Mouse (Mus musculus): Measurements from ENCODE around the gene Cmc4. TPM values are rescaled to one million over a fixed set of nuclear protein-coding genes. Genes with fewer than 3 reads are reported as not detected.

Gene Cmc4
- 1 to 10 TPM; 5.7 to 5.9 TPM for total RNA-seq (2021)
- long read RNA-seq, experiment 1, partial matches to known transcripts, result 0 of 1 reads
- long read RNA-seq, experiment 1, other reads (novel, unspliced or antisense), result 0 of 1 reads
- long read RNA-seq, experiment 2, result 0 reads

- DNase-seq, result peak; percentile 78
Observed at GRCm38 (mm10) chrX:75415936-75416785, at the start of gene Cmc4, which contains the start of the genes Mtcp1 and Brcc3. TSS of gene Cmc4 (minus strand) at chrX:75416584. TSS of gene Mtcp1 (minus strand) at chrX:75416588. TSS of gene Brcc3 (plus strand) at chrX:75416628.

GRCm38 (mm10) chrX:75454597-75454996 is 38.2 kb upstream of the Cmc4 start:
- no peak for DNase-seq

GRCm38 (mm10) chrX:75409711-75410110 is 6.7 kb downstream of the Cmc4 start:
- DNase-seq, result no peak

GRCm38 (mm10) chrX:75403350-75403749 is 13.0 kb downstream of the Cmc4 start:
- DNase-seq, result no peak

- no peak for DNase-seq
Observed at GRCm38 (mm10) chrX:75402668-75403067, 13.7 kb downstream of the Cmc4 start.

GRCm38 (mm10) chrX:75399471-75399870 is 16.9 kb downstream of the Cmc4 start:
- DNase-seq, result no peak

- peak; percentile 72 for DNase-seq
Observed at GRCm38 (mm10) chrX:75382195-75382771, 34.1 kb downstream of the Cmc4 start, which contains the start of the genes Fundc2 and F8. TSS of gene Fundc2 (plus strand) at chrX:75382399. TSS of gene F8 (minus strand) at chrX:75382615.

GRCm38 (mm10) chrX:75381699-75382098 is 34.7 kb downstream of the Cmc4 start:
- DNase-seq, result no peak

GRCm38 (mm10) chrX:75381176-75381575 is 35.2 kb downstream of the Cmc4 start:
- DNase-seq, result no peak

GRCm38 (mm10) chrX:75376815-75377214 is 39.6 kb downstream of the Cmc4 start:
- no peak for DNase-seq

GRCm38 (mm10) chrX:75372666-75373425 is 43.5 kb downstream of the Cmc4 start:
- DNase-seq, result no peak

- DNase-seq, result no peak
Observed at GRCm38 (mm10) chrX:75370197-75370596, 46.2 kb downstream of the Cmc4 start.

Other genes with a start within 250 kb of the Cmc4 start
- 100 to 1,000 TPM; 155 to 162 TPM for gene Fundc2, start 34.2 kb downstream of the Cmc4 start, total RNA-seq (2021)
- 1 to 10 TPM; 1.3 to 1.5 TPM for gene F8, start 34.0 kb downstream of the Cmc4 start, total RNA-seq (2021)
- 1 to 10 TPM; 2.9 to 6.6 TPM for gene Mtcp1, start within 50 bp of the Cmc4 start, total RNA-seq (2021)
- 10 to 100 TPM; 17.4 to 21.3 TPM for gene Brcc3, start within 50 bp of the Cmc4 start, total RNA-seq (2021)
- gene Vbp1, start 97.7 kb upstream of the Cmc4 start, total RNA-seq (2021), result 10 to 100 TPM; 45.9 to 51.7 TPM
- under 1 TPM; 0.21 to 0.38 TPM for gene Rab39b, start 161.6 kb upstream of the Cmc4 start, total RNA-seq (2021)